Mouse (Mus musculus): ENCODE results near the gene Tspan8.
A peak's percentile ranks its signal among the peaks of the same experiment; 100 is the strongest.
"Not testable (repeated sequence)": the region's sequence is repeated elsewhere in the genome, so short reads cannot be mapped to it uniquely, and the experiment has no call there.

The Tspan8 gene

GRCm38 (mm10) chr10:115816511-115816910 lies at the start of gene Tspan8:
Gene Tspan8, plus strand, starts transcription at chr10:115816832.
- no peak for DNase-seq (ENCODE audit: low spot score in 2 of 2)

GRCm38 (mm10) chr10:115770032-115770431 lies 46.6 kb upstream of the Tspan8 start:
- no peak for DNase-seq (ENCODE audit: low spot score in 2 of 2)

GRCm38 (mm10) chr10:115774451-115774850 lies 42.2 kb upstream of the Tspan8 start:
- DNase-seq (ENCODE audit: low spot score in 2 of 2), result no peak

GRCm38 (mm10) chr10:115775945-115776905 lies 40.4 kb upstream of the Tspan8 start:
- no peak for DNase-seq (ENCODE audit: low spot score in 2 of 2)

- DNase-seq (ENCODE audit: low spot score in 2 of 2), result no peak
These were observed 39.3 kb upstream of the Tspan8 start for GRCm38 (mm10) chr10:115777366-115777765.

GRCm38 (mm10) chr10:115778624-115779023 lies 38.0 kb upstream of the Tspan8 start:
- DNase-seq (ENCODE audit: low spot score in 2 of 2), result peak; percentile 22 to 26

GRCm38 (mm10) chr10:115780239-115781016 lies 36.2 kb upstream of the Tspan8 start:
- DNase-seq (ENCODE audit: low spot score in 2 of 2), result no peak

- no peak for DNase-seq (ENCODE audit: low spot score in 2 of 2)
These were observed 33.4 kb upstream of the Tspan8 start for GRCm38 (mm10) chr10:115783232-115783631.

GRCm38 (mm10) chr10:115790788-115791187 lies 25.8 kb upstream of the Tspan8 start:
- DNase-seq (ENCODE audit: low spot score in 2 of 2), result no peak

- DNase-seq (ENCODE audit: low spot score in 2 of 2), result no peak
These were observed 20.4 kb upstream of the Tspan8 start for GRCm38 (mm10) chr10:115796072-115796788.

- no peak for DNase-seq (ENCODE audit: low spot score in 2 of 2)
These were observed 15.2 kb upstream of the Tspan8 start for GRCm38 (mm10) chr10:115801464-115801863.

GRCm38 (mm10) chr10:115803013-115803412 lies 13.6 kb upstream of the Tspan8 start:
- not testable (repeated sequence) for DNase-seq (ENCODE audit: low spot score in 2 of 2)

GRCm38 (mm10) chr10:115803765-115804164 lies 12.9 kb upstream of the Tspan8 start:
- no peak for DNase-seq (ENCODE audit: low spot score in 2 of 2)

- no peak for DNase-seq (ENCODE audit: low spot score in 2 of 2)
These were observed 10.6 kb upstream of the Tspan8 start for GRCm38 (mm10) chr10:115805987-115806386.

- no peak for DNase-seq (ENCODE audit: low spot score in 2 of 2)
These were observed 7.5 kb upstream of the Tspan8 start for GRCm38 (mm10) chr10:115809169-115809568.

- DNase-seq (ENCODE audit: low spot score in 2 of 2), result no peak
These were observed 5.1 kb upstream of the Tspan8 start for GRCm38 (mm10) chr10:115811519-115811918.

GRCm38 (mm10) chr10:115814878-115815277 lies 1.8 kb upstream of the Tspan8 start:
- no peak for DNase-seq (ENCODE audit: low spot score in 2 of 2)

- peak; percentile 34 to 52 for DNase-seq (ENCODE audit: low spot score in 2 of 2)
These were observed 558 bp downstream of the Tspan8 start for GRCm38 (mm10) chr10:115817056-115817724.

- DNase-seq (ENCODE audit: low spot score in 2 of 2), result no peak
These were observed 8.7 kb downstream of the Tspan8 start for GRCm38 (mm10) chr10:115825289-115825688.

- no peak for DNase-seq (ENCODE audit: low spot score in 2 of 2)
These were observed 12.2 kb downstream of the Tspan8 start for GRCm38 (mm10) chr10:115828872-115829271.

GRCm38 (mm10) chr10:115829696-115830095 lies 13.1 kb downstream of the Tspan8 start:
- no peak for DNase-seq (ENCODE audit: low spot score in 2 of 2)
